Mouse (Mus musculus) stomach, postnatal 0 days (tissue): ENCODE measurements around the gene Gm44790.

Source experiments
- CTCF ChIP-seq: IDR thresholded peaks from 2 replicates; pipeline ENCODE4 v1.5.1; 2016; ENCODE audit warnings: antibody characterized with exemption, low read depth, mild to moderate bottlenecking, moderate library complexity
- EP300 ChIP-seq: optimal IDR thresholded peaks from 2 replicates; pipeline ENCODE3; 2016; ENCODE audit warnings: antibody characterized with exemption

- TF ChIP-seq EP300 (no peak), CTCF (no peak)
Observed at GRCm38 (mm10) chr6:86446927-86447568, 20.6 kb downstream of the Gm44790 start.
